Mouse (Mus musculus) limb, embryonic 15.5 days (tissue): ENCODE data around the gene Senp7. TPM values are rescaled to one million over a fixed set of nuclear protein-coding genes. Genes with fewer than 3 reads are reported as not detected.

ENCODE experiments used
- microRNA-seq: library from miRNA; unstranded; fragments of <30 nt; microRNA quantifications from one replicate; pipeline ENCODE4, GENCODE M21; 2016
- polyA plus RNA-seq: library from polyadenylated mRNA; unstranded; fragments of >200 nt; fragmentation: Nextera tagmentation; extraction: Ambion mirVana; gene quantifications from 2 replicates; pipeline ENCODE4 v1.2.1, GENCODE M21; 2015

The Senp7 gene
- polyA plus RNA-seq, 1 experiment from 2014 or later = 36.9 TPM

Small RNAs within 50 kb of the gene (microRNA-seq; reads per million reads assigned to microRNA genes)
- gene Gm24047 = not detected

Other genes with a start within 250 kb of the Senp7 start
- 4.6 TPM in 2 replicates for gene Nfkbiz, start 209.4 kb upstream of the Senp7 start, polyA plus RNA-seq
- gene Nxpe3, start 153.1 kb upstream of the Senp7 start, polyA plus RNA-seq = 0.45 and 0.59 TPM in 2 replicates
- gene Cep97, start 113.5 kb upstream of the Senp7 start, polyA plus RNA-seq = 7.2 and 8.6 TPM in 2 replicates
- gene Rpl24, start 82.1 kb upstream of the Senp7 start, polyA plus RNA-seq = 617 and 730 TPM in 2 replicates
- 17.7 and 20.9 TPM in 2 replicates for gene Zbtb11, start 74.5 kb upstream of the Senp7 start, polyA plus RNA-seq
- 220 and 225 TPM in 2 replicates for gene Pcnp, start 18.6 kb upstream of the Senp7 start, polyA plus RNA-seq
- 24.3 and 24.7 TPM in 2 replicates for gene Trmt10c, start 10.5 kb upstream of the Senp7 start, polyA plus RNA-seq
- gene Impg2, start 156.0 kb downstream of the Senp7 start, polyA plus RNA-seq = 0.20 and 0.26 TPM in 2 replicates